Mouse (Mus musculus): ENCODE data around the gene Samd4. TPM values are rescaled to one million over a fixed set of nuclear protein-coding genes. Genes with fewer than 3 reads are reported as not detected.

Samd4 gene
- polyA plus RNA-seq, 1 experiment from 2014 or later = 5.0 TPM

- Histone ChIP-seq H3K4me2 (ENCODE audit: low read length) (peak overlapping the region; percentile 98), H3K9me3 (replicated peaks; ENCODE audit: control insufficient read depth, low read length, poor library complexity, severe bottlenecking) (no peaks in the 10 kb centered on the region), H3K36me3 (ENCODE audit: control insufficient read depth, insufficient read depth, low read length) (no peaks in the 10 kb centered on the region), H3K27ac (ENCODE audit: low read length) (no peak overlapping the region), H3K4me3 (ENCODE audit: low read depth, low read length) (peak overlapping the region; percentile 50), H3K4me1 (ENCODE audit: control insufficient read depth, insufficient read depth, low read length) (peaks cover 22% of the 10 kb centered on the region), H3K9ac (ENCODE audit: low read depth, low read length) (peak overlapping the region; percentile 69), H3K27me3 (ENCODE audit: control insufficient read depth, insufficient read depth, low read depth, low read length) (no peaks in the 10 kb centered on the region; the same call in 1 of the 2 replicates)
- peak; percentile 4 for ATAC-seq
- 5% methylated on average over 40 of the region's 40 CpGs for WGBS
Measured at GRCm38 (mm10) chr14:46881581-46882430, 848 bp upstream of the Samd4 start.

- Histone ChIP-seq H3K4me3 (ENCODE audit: low read depth, low read length) (peak overlapping the region; percentile 50), H3K4me2 (ENCODE audit: low read length) (peak overlapping the region; percentile 98), H3K36me3 (ENCODE audit: control insufficient read depth, insufficient read depth, low read length) (no peaks in the 10 kb centered on the region), H3K27me3 (ENCODE audit: control insufficient read depth, insufficient read depth, low read depth, low read length) (no peaks in the 10 kb centered on the region; the same call in 1 of the 2 replicates), H3K27ac (ENCODE audit: low read length) (peak overlapping the region; percentile 63), H3K9ac (ENCODE audit: low read depth, low read length) (peak overlapping the region; percentile 69), H3K9me3 (replicated peaks; ENCODE audit: control insufficient read depth, low read length, poor library complexity, severe bottlenecking) (no peaks in the 10 kb centered on the region), H3K4me1 (ENCODE audit: control insufficient read depth, insufficient read depth, low read length) (peaks cover 22% of the 10 kb centered on the region)
- peak; percentile 30 for ATAC-seq
- WGBS = under 1% methylated on average over 64 of the region's 70 CpGs
Measured at GRCm38 (mm10) chr14:46883068-46883870, 615 bp downstream of the Samd4 start.

GRCm38 (mm10) chr14:46883871-46884441 is 1.3 kb downstream of the Samd4 start:
- Histone ChIP-seq H3K27me3 (ENCODE audit: control insufficient read depth, insufficient read depth, low read depth, low read length) (no peaks in the 10 kb centered on the region; the same call in 1 of the 2 replicates), H3K9ac (ENCODE audit: low read depth, low read length) (peak overlapping the region; percentile 69), H3K4me3 (ENCODE audit: low read depth, low read length) (peak overlapping the region; percentile 50), H3K4me2 (ENCODE audit: low read length) (peak overlapping the region; percentile 98), H3K36me3 (ENCODE audit: control insufficient read depth, insufficient read depth, low read length) (no peaks in the 10 kb centered on the region), H3K27ac (ENCODE audit: low read length) (peak overlapping the region; percentile 73), H3K9me3 (replicated peaks; ENCODE audit: control insufficient read depth, low read length, poor library complexity, severe bottlenecking) (no peaks in the 10 kb centered on the region), H3K4me1 (ENCODE audit: control insufficient read depth, insufficient read depth, low read length) (peaks cover 22% of the 10 kb centered on the region)
- ATAC-seq = peak; percentile 22
- WGBS = under 1% methylated on average over 28 of the region's 29 CpGs

DNA sequence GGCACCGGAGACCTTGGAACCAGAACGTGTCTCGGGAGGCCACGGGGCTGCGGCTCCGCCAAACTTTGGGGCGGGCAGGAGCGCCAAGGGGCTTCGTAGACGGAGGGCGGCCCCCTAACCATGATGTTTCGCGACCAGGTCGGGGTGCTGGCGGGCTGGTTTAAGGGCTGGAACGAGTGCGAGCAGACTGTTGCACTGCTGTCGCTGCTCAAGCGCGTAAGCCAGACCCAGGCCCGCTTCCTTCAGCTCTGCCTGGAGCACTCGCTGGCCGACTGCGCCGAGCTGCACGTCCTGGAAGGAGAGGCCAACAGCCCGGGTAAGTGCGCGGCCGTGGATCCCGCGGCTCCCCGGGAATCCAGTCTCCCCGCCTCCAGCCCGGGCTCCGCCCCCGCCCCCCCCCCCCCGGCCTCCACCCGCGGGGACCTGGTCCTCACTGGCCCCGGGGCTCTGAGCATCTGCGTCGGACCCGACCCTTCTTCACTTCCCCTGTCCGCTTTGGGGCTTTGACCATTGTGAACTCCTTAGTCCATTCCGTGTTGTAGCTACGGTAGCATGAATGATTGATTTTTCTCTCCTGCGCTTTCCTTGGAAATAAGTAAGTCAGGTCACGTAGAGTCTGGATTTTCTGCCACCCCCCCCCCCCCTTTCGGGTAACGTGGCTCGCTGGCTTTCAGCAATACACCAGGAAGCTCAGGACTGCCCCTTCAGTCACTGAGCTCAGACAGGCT is 2.2 kb downstream of the Samd4 start:
- Histone ChIP-seq H3K4me1 (ENCODE audit: control insufficient read depth, insufficient read depth, low read length) (peaks cover 22% of the 10 kb centered on the region), H3K36me3 (ENCODE audit: control insufficient read depth, insufficient read depth, low read length) (no peaks in the 10 kb centered on the region), H3K9ac (ENCODE audit: low read depth, low read length) (peak overlapping the region; percentile 69), H3K27ac (ENCODE audit: low read length) (peak overlapping the region; percentile 73), H3K27me3 (ENCODE audit: control insufficient read depth, insufficient read depth, low read depth, low read length) (no peaks in the 10 kb centered on the region; the same call in 1 of the 2 replicates), H3K9me3 (replicated peaks; ENCODE audit: control insufficient read depth, low read length, poor library complexity, severe bottlenecking) (no peaks in the 10 kb centered on the region), H3K4me3 (ENCODE audit: low read depth, low read length) (peak overlapping the region; percentile 50), H3K4me2 (ENCODE audit: low read length) (peak overlapping the region; percentile 98)
- ATAC-seq = peak; percentile 76
- 0% methylated on average over 43 of the region's 52 CpGs for WGBS

DNA sequence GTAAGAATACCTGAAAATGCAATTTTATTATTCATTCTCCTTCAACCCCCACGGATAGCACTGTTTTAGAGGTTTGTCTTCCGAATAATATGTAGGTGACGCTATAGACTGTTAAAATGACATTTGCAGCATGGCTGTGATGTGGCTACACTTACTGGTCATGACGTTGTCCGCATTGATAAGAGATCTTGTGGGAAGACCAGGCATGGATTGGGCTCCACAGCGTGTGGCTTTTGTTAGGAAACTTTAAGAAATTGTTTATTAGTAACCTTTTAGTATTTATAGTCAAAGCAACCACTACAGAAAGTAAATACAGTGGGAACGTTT is 2.7 kb downstream of the Samd4 start:
- no peaks in the 10 kb centered on the region for H3K36me3 ChIP-seq (ENCODE audit: control insufficient read depth, insufficient read depth, low read length)
- H3K27ac ChIP-seq (ENCODE audit: low read length) = peak overlapping the region; percentile 73
- WGBS = 2% methylated on average over 7 of the region's 7 CpGs
- H3K4me3 ChIP-seq (ENCODE audit: low read depth, low read length) = peak overlapping the region; percentile 50
- no peaks in the 10 kb centered on the region for H3K9me3 ChIP-seq (replicated peaks; ENCODE audit: control insufficient read depth, low read length, poor library complexity, severe bottlenecking)
- peak overlapping the region; percentile 98 for H3K4me2 ChIP-seq (ENCODE audit: low read length)
- peak; percentile 38; the same call in 1 of the 2 replicates for ATAC-seq
- H3K27me3 ChIP-seq (ENCODE audit: control insufficient read depth, insufficient read depth, low read depth, low read length) = no peaks in the 10 kb centered on the region; the same call in 1 of the 2 replicates
- H3K4me1 ChIP-seq (ENCODE audit: control insufficient read depth, insufficient read depth, low read length) = peaks cover 22% of the 10 kb centered on the region
- peak overlapping the region; percentile 69 for H3K9ac ChIP-seq (ENCODE audit: low read depth, low read length)

DNA sequence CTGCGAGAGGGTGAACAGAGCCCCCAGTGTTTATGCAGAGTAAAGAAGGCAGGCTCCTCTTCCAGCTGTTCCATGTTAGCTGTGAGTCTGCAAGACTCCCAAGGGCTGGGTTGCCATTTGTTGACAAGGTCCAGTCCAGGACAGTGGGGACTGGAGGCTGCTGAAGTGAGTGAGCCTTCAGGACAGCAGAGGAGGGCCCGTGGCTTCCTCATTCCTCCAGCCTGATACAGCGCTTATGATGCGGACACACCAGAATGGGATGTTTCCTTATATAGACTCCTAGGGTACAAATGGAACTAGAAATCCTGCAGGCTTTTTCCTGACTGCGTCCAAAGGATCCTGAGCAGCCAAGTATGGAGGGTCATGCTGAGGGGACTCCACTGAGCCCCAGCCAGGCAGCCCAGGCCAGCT is 3.2 kb downstream of the Samd4 start:
- Histone ChIP-seq H3K4me1 (ENCODE audit: control insufficient read depth, insufficient read depth, low read length) (peaks cover 22% of the 10 kb centered on the region), H3K27me3 (ENCODE audit: control insufficient read depth, insufficient read depth, low read depth, low read length) (no peaks in the 10 kb centered on the region; the same call in 1 of the 2 replicates), H3K9me3 (replicated peaks; ENCODE audit: control insufficient read depth, low read length, poor library complexity, severe bottlenecking) (no peaks in the 10 kb centered on the region), H3K9ac (ENCODE audit: low read depth, low read length) (peak overlapping the region; percentile 69), H3K4me3 (ENCODE audit: low read depth, low read length) (peak overlapping the region; percentile 50), H3K27ac (ENCODE audit: low read length) (peak overlapping the region; percentile 73; the same call in 1 of the 2 replicates), H3K4me2 (ENCODE audit: low read length) (peak overlapping the region; percentile 98), H3K36me3 (ENCODE audit: control insufficient read depth, insufficient read depth, low read length) (no peaks in the 10 kb centered on the region)
- WGBS = 24% methylated on average over 5 of the region's 5 CpGs
- ATAC-seq = peak; percentile 8; the same call in 1 of the 2 replicates

- no peak for ATAC-seq
- 97% methylated on average over 4 of the region's 4 CpGs for WGBS
- H3K36me3 ChIP-seq (ENCODE audit: control insufficient read depth, insufficient read depth, low read length) = no peaks in the 10 kb centered on the region
- no peak overlapping the region for H3K4me2 ChIP-seq (ENCODE audit: low read length)
- H3K9me3 ChIP-seq (replicated peaks; ENCODE audit: control insufficient read depth, low read length, poor library complexity, severe bottlenecking) = no peaks in the 10 kb centered on the region
- H3K27ac ChIP-seq (ENCODE audit: low read length) = no peak overlapping the region
- H3K4me3 ChIP-seq (ENCODE audit: low read depth, low read length) = no peak overlapping the region
- peaks cover 9% of the 10 kb centered on the region; the same call in 1 of the 2 replicates for H3K4me1 ChIP-seq (ENCODE audit: control insufficient read depth, insufficient read depth, low read length)
- H3K27me3 ChIP-seq (ENCODE audit: control insufficient read depth, insufficient read depth, low read depth, low read length) = no peaks in the 10 kb centered on the region
- H3K9ac ChIP-seq (ENCODE audit: low read depth, low read length) = no peak overlapping the region
Measured at GRCm38 (mm10) chr14:46889096-46889495, 6.4 kb downstream of the Samd4 start.

DNA sequence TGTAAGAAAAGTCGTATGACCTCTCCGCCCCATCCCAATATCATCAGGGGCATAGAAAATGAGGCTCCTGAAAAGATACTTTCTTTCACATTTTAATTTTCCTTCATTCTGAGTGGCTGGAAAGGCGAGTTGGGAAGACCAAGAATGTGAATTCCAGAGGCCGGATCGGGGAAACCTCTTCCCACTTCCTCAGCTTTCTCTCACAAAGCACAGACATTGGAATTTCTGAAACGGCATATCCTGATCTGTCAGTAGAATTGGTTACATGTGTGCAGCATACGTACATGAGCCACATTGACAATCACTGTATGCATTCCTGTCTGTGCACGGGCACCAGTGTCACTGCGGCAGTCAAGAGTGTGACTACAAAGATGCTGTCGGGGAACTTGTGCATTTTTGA is 11.3 kb downstream of the Samd4 start:
- WGBS = 96% methylated on average over 10 of the region's 10 CpGs
- no peak overlapping the region for H3K4me2 ChIP-seq (ENCODE audit: low read length)

More for the DNA sequence above, 11.3 kb downstream of the Samd4 start:
- H3K27ac ChIP-seq (ENCODE audit: low read length) = no peak overlapping the region
- H3K9me3 ChIP-seq (replicated peaks; ENCODE audit: control insufficient read depth, low read length, poor library complexity, severe bottlenecking) = no peaks in the 10 kb centered on the region
- H3K4me1 ChIP-seq (ENCODE audit: control insufficient read depth, insufficient read depth, low read length) = no peaks in the 10 kb centered on the region
- no peaks in the 10 kb centered on the region for H3K36me3 ChIP-seq (ENCODE audit: control insufficient read depth, insufficient read depth, low read length)
- H3K9ac ChIP-seq (ENCODE audit: low read depth, low read length) = no peak overlapping the region
- H3K27me3 ChIP-seq (ENCODE audit: control insufficient read depth, insufficient read depth, low read depth, low read length) = no peaks in the 10 kb centered on the region
- H3K4me3 ChIP-seq (ENCODE audit: low read depth, low read length) = no peak overlapping the region
- no peak for ATAC-seq

All from midbrain, embryonic 16.5 days (tissue).